Mouse (Mus musculus): ENCODE measurements at regions not wholly inside any gene's neighbourhood (a gene's known extent, or its start where the extent isn't known, plus 50 kb on each side); places are given as distances from the start of the nearest gene placed in this dataset.

- DNase-seq (ENCODE audit: low spot score) = no peak
Observed at GRCm38 (mm10) chr4:29034406-29034805, 221.5 kb downstream of the Epha7 start.

- DNase-seq (ENCODE audit: low spot score) = no peak
Observed at GRCm38 (mm10) chr4:29039993-29040392, 227.1 kb downstream of the Epha7 start.

- DNase-seq (ENCODE audit: low spot score) = no peak
Observed at GRCm38 (mm10) chr4:29068678-29069621, 256.0 kb downstream of the Epha7 start.

- DNase-seq (ENCODE audit: low spot score) = no peak
Observed at GRCm38 (mm10) chr4:29074204-29074603, 261.3 kb downstream of the Epha7 start.

GRCm38 (mm10) chr4:29074851-29075250 is 261.9 kb downstream of the Epha7 start:
- DNase-seq (ENCODE audit: low spot score) = no peak

GRCm38 (mm10) chr4:29076683-29077082 is 263.8 kb downstream of the Epha7 start:
- DNase-seq (ENCODE audit: low spot score) = no peak

- DNase-seq (ENCODE audit: low spot score) = no peak
Observed at GRCm38 (mm10) chr4:29078391-29078790, 265.5 kb downstream of the Epha7 start.

- no peak for DNase-seq (ENCODE audit: low spot score)
Observed at GRCm38 (mm10) chr4:29083545-29084290, 270.8 kb downstream of the Epha7 start.

GRCm38 (mm10) chr4:29090949-29091348 is 278.0 kb downstream of the Epha7 start:
- no peak for DNase-seq (ENCODE audit: low spot score)

GRCm38 (mm10) chr4:29091495-29092211 is 278.7 kb downstream of the Epha7 start:
- DNase-seq (ENCODE audit: low spot score) = no peak

GRCm38 (mm10) chr4:29102373-29102772 is 289.4 kb downstream of the Epha7 start:
- DNase-seq (ENCODE audit: low spot score) = no peak

GRCm38 (mm10) chr4:29103414-29103813 is 290.5 kb downstream of the Epha7 start:
- no peak for DNase-seq (ENCODE audit: low spot score)

GRCm38 (mm10) chr4:29112552-29112951 is 299.6 kb downstream of the Epha7 start:
- no peak for DNase-seq (ENCODE audit: low spot score)

- DNase-seq (ENCODE audit: low spot score) = no peak
Observed at GRCm38 (mm10) chr4:29117025-29117424, 304.1 kb downstream of the Epha7 start.

- DNase-seq (ENCODE audit: low spot score) = peak; percentile 46
Observed at GRCm38 (mm10) chr4:29117926-29118325, 305.0 kb downstream of the Epha7 start.

- DNase-seq (ENCODE audit: low spot score) = peak; percentile 11
Observed at GRCm38 (mm10) chr4:29118679-29119479, 305.9 kb downstream of the Epha7 start.

- no peak for DNase-seq (ENCODE audit: low spot score)
Observed at GRCm38 (mm10) chr4:29119480-29120153, 306.7 kb downstream of the Epha7 start.

GRCm38 (mm10) chr4:29123697-29124377 is 310.9 kb downstream of the Epha7 start:
- no peak for DNase-seq (ENCODE audit: low spot score)

GRCm38 (mm10) chr4:29130485-29130884 is 317.6 kb downstream of the Epha7 start:
- no peak for DNase-seq (ENCODE audit: low spot score)
